Mouse (Mus musculus): ENCODE measurements at regions not wholly inside any gene's neighbourhood (a gene's known extent, or its start where the extent isn't known, plus 50 kb on each side); places are given as distances from the start of the nearest gene placed in this dataset.
A peak's percentile ranks its signal among the peaks of the same experiment; 100 is the strongest.

DNA sequence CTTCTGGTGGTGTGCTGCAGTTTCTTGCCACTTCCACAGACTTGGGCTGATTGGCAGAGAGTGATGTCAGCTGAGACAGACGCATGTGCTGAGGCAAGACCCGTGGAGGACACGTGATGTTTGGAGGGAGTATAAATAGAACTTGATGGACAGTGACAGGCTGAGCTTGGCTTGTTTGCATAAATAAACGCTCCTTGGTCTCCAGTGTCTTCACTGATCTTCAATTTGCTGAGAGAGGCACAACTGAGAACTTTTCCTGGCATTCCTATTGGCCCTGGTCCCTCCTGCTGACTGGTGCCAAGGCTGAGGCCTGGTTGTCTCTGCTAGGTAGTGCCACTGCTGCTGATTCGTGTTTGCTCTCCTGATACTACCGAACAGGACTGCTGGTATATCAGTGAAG, 94.6 kb upstream of the 4930535I16Rik start:
- Histone ChIP-seq H3K4me3 (replicated peaks in 1 of 3; ENCODE audit: low read depth in 2 of 3, low read length in 2 of 3, poor library complexity in 1 of 3) (no peak overlapping the region), H3K36me3 (replicated peaks in 1 of 2; ENCODE audit: control insufficient read depth in 1 of 2, insufficient read depth in 1 of 2, low read length in 1 of 2) (no peaks in the 10 kb centered on the region), H3K27ac (ENCODE audit: insufficient read depth, low read depth) (no peak overlapping the region), H3K79me2 (replicated peaks; ENCODE audit: control insufficient read depth, extremely low read depth, insufficient read depth, poor library complexity, severe bottlenecking) (no peaks in the 10 kb centered on the region), H3K9ac (ENCODE audit: insufficient read depth, low read depth) (no peak overlapping the region), H3K4me1 (ENCODE audit: control insufficient read depth in 1 of 2, insufficient read depth in 2 of 2) (no peaks in the 10 kb centered on the region), H3K27me3 (replicated peaks) (peaks cover 74% of the 10 kb centered on the region), H3K9me3 (replicated peaks; ENCODE audit: low read length) (peaks cover 3% of the 10 kb centered on the region), H3K4me2 (ENCODE audit: insufficient read depth, low read depth, poor library complexity, severe bottlenecking) (no peak overlapping the region)
- in situ Hi-C loops (cut with MboI; ENCODE audit: low pct_ligation_motif_present, low pct_unique_long_range_greater_than_20kb, low sequenced_read_pairs): no loop called here
- dilution Hi-C loops (cut with MboI; ENCODE audit: extremely low pct_ligation_motif_present, extremely low pct_unique_long_range_greater_than_20kb, low sequenced_read_pairs): no loop called here
- DNase-seq (ENCODE audit: extremely low read depth): no peak
- TF ChIP-seq MAFK (IDR thresholded peaks at IDR 0.05; ENCODE audit: insufficient replicate concordance, low read length): no peak
- no peak for TF ChIP-seq MYC (IDR thresholded peaks at IDR 0.05; ENCODE audit: low read depth, low read length)
- no peak for TF ChIP-seq MXI1 (IDR thresholded peaks at IDR 0.05; ENCODE audit: low read depth, low read length)
- no peak for TF ChIP-seq MEF2A (IDR thresholded peaks at IDR 0.05; ENCODE audit: borderline replicate concordance, low read depth, low read length)
- TF ChIP-seq CHD2 (IDR thresholded peaks at IDR 0.05; ENCODE audit: low read length): no peak
- no peak for TF ChIP-seq NRF1 (IDR thresholded peaks at IDR 0.05; ENCODE audit: low read depth, low read length)
- no peak for TF ChIP-seq ZMIZ1 (IDR thresholded peaks at IDR 0.05; ENCODE audit: low read depth, low read length)
- TF ChIP-seq USF2 (conservative IDR thresholded peaks at IDR 0.05; ENCODE audit: low read depth, low read length): no peak
- TF ChIP-seq BHLHE40 (IDR thresholded peaks at IDR 0.05; ENCODE audit: low read depth, low read length): no peak
- TF ChIP-seq JUND (conservative IDR thresholded peaks at IDR 0.05; ENCODE audit: low read depth, low read length): no peak
- no peak for TF ChIP-seq POLR2AphosphoS2 (IDR thresholded peaks at IDR 0.05; ENCODE audit: low read depth, low read length)
- TF ChIP-seq TBP (conservative IDR thresholded peaks at IDR 0.05; ENCODE audit: low read depth, low read length): no peak
- no peak for TF ChIP-seq E2F4 (IDR thresholded peaks at IDR 0.05; ENCODE audit: insufficient replicate concordance, low read depth, low read length)
- no peak for TF ChIP-seq MAX (IDR thresholded peaks at IDR 0.05; ENCODE audit: low read length)
- no peak for TF ChIP-seq USF1 (IDR thresholded peaks at IDR 0.05; ENCODE audit: low read depth, low read length)
- TF ChIP-seq ZKSCAN1 (IDR thresholded peaks at IDR 0.05; ENCODE audit: borderline replicate concordance, low read depth, low read length): no peak

DNA sequence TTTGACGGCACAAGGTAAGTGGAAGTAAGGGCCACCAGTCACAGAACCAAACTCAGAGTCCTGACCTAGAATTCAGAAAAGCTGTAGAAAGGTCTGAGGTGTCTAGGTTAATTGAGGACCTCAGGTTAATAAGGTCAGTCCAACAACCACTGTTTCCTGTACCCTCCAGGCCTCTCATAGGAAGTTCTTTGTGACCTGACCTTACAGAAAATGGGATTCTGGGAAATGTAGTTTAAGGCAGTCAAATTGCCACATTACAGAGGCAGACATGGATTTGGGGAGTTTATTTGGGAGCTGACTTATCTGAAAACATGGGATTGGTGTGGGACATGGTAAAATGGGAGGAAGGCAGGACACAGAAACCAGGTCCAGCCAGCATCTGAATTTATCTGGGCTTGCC, 90.9 kb upstream of the 4930535I16Rik start:
- DNase-seq (ENCODE audit: extremely low read depth): no peak
- H3K79me2 ChIP-seq (replicated peaks; ENCODE audit: control insufficient read depth, extremely low read depth, insufficient read depth, poor library complexity, severe bottlenecking): no peaks in the 10 kb centered on the region
- no peak overlapping the region for H3K9ac ChIP-seq (ENCODE audit: insufficient read depth, low read depth)
- dilution Hi-C loops (cut with MboI; ENCODE audit: extremely low pct_ligation_motif_present, extremely low pct_unique_long_range_greater_than_20kb, low sequenced_read_pairs): no loop called here
- in situ Hi-C loops (cut with MboI; ENCODE audit: low pct_ligation_motif_present, low pct_unique_long_range_greater_than_20kb, low sequenced_read_pairs): no loop called here
- H3K4me2 ChIP-seq (ENCODE audit: insufficient read depth, low read depth, poor library complexity, severe bottlenecking): no peak overlapping the region
- H3K27ac ChIP-seq (ENCODE audit: insufficient read depth, low read depth): no peak overlapping the region
- no peak overlapping the region for H3K4me3 ChIP-seq (replicated peaks in 1 of 3; ENCODE audit: low read depth in 2 of 3, low read length in 2 of 3, poor library complexity in 1 of 3)
- no peaks in the 10 kb centered on the region for H3K36me3 ChIP-seq (replicated peaks in 1 of 2; ENCODE audit: control insufficient read depth in 1 of 2, insufficient read depth in 1 of 2, low read length in 1 of 2)
- peaks cover 5% of the 10 kb centered on the region for H3K9me3 ChIP-seq (replicated peaks; ENCODE audit: low read length)
- TF ChIP-seq TCF12 (IDR thresholded peaks at IDR 0.05; ENCODE audit: low read depth, low read length) (no peak), HCFC1 (IDR thresholded peaks at IDR 0.05; ENCODE audit: low read depth, low read length) (peak; percentile 67)
- no peaks in the 10 kb centered on the region for H3K4me1 ChIP-seq (ENCODE audit: control insufficient read depth in 1 of 2, insufficient read depth in 2 of 2)
- peaks cover 75% of the 10 kb centered on the region for H3K27me3 ChIP-seq (replicated peaks)

Measured in CH12.LX (cell line).